In genomic region chr13:81782971-81783404, GRCm38 (mm10) we compare ENCODE assay signal across 8 mouse cellular contexts. TPM values are rescaled to one million over a fixed set of nuclear protein-coding genes. Genes with fewer than 3 reads are reported as not detected.
A peak's percentile ranks its signal among the peaks of the same experiment; 100 is the strongest.
DNase-seq lines count a peak whose midpoint lies in the region; ATAC-seq and TF ChIP-seq lines count a peak whose summit lies in the region.

Gene Cetn3, plus strand, starts transcription at chr13:81783077.

- peaks cover 0 to 10% of the 10 kb centered on the region in 2 experiments; a peak in 2 of 4 replicates for H3K4me1 ChIP-seq in CH12.LX (ENCODE audit: control insufficient read depth in 1 of 2, insufficient read depth in 2 of 2)
- peaks cover 25% of the 10 kb centered on the region for H3K4me1 ChIP-seq in heart, embryonic 13.5 days
- H3K4me1 ChIP-seq in kidney, postnatal 0 days (replicated peaks; ENCODE audit: insufficient read depth, low read length), result peaks cover 4% of the 10 kb centered on the region; the same call in 1 of the 2 replicates
- no peaks in the 10 kb centered on the region; the same call in 1 of the 2 replicates for H3K4me1 ChIP-seq in liver, adult 2 months (ENCODE audit: control insufficient read depth, insufficient read depth, low read length)
- 0 out of 2 replicates have a peak, but pooled peaks cover 2% of the 10 kb centered on the region for H3K4me1 ChIP-seq in stomach, embryonic 14.5 days (ENCODE audit: control insufficient read depth, insufficient read depth, low read length)

- dilution Hi-C loops in CH12.LX (cut with MboI; ENCODE audit: extremely low pct_ligation_motif_present, extremely low pct_unique_long_range_greater_than_20kb, low sequenced_read_pairs), result no loop called here

- no peak for TF ChIP-seq RAD21 in CH12.LX (IDR thresholded peaks at IDR 0.05; ENCODE audit: low read depth, low read length)

- 0% methylated on average over 29 of the region's 29 CpGs for WGBS in heart, embryonic 13.5 days
- WGBS in kidney, postnatal 0 days, result under 1% methylated on average over 29 of the region's 29 CpGs
- WGBS in liver, adult 2 months, result under 1% methylated on average over 29 of the region's 29 CpGs
- WGBS in stomach, embryonic 14.5 days, result under 1% methylated on average over 29 of the region's 29 CpGs

- H3K36me3 ChIP-seq in CH12.LX (replicated peaks in 1 of 2; ENCODE audit: control insufficient read depth in 1 of 2, insufficient read depth in 1 of 2, low read length in 1 of 2), result peaks cover 7% of the 10 kb centered on the region in 2 experiments
- H3K36me3 ChIP-seq in heart, embryonic 13.5 days, result peaks cover 14% of the 10 kb centered on the region
- peaks cover 8% of the 10 kb centered on the region for H3K36me3 ChIP-seq in kidney, postnatal 0 days (ENCODE audit: insufficient read depth, low read length)
- peaks cover 8% of the 10 kb centered on the region for H3K36me3 ChIP-seq in liver, adult 2 months (ENCODE audit: control insufficient read depth, insufficient read depth, low read length)
- peaks cover 3% of the 10 kb centered on the region; the same call in 1 of the 2 replicates for H3K36me3 ChIP-seq in stomach, embryonic 14.5 days (ENCODE audit: control insufficient read depth, insufficient read depth, low read length)

- ATAC-seq in heart, embryonic 13.5 days (ENCODE audit: extremely low read depth, insufficient number of reproducible peaks, low FRiP score, low TSS enrichment), result peak; percentile 85
- ATAC-seq in kidney, postnatal 0 days (replicated peaks; ENCODE audit: low FRiP score, low read depth), result peak; percentile 92
- peak; percentile 90 for ATAC-seq in monocyte, adult 5-6 weeks (replicated peaks; ENCODE audit: insufficient number of reproducible peaks, low FRiP score, low TSS enrichment, poor library complexity, severe bottlenecking)
- peak; percentile 92 for ATAC-seq in stomach, embryonic 14.5 days (ENCODE audit: insufficient number of reproducible peaks, insufficient read depth, low FRiP score, low read depth)

- H3K27me3 ChIP-seq in CH12.LX (replicated peaks), result no peaks in the 10 kb centered on the region
- H3K27me3 ChIP-seq in heart, embryonic 13.5 days (replicated peaks), result no peaks in the 10 kb centered on the region
- no peaks in the 10 kb centered on the region for H3K27me3 ChIP-seq in kidney, postnatal 0 days (ENCODE audit: insufficient read depth, low read length)
- H3K27me3 ChIP-seq in liver, adult 2 months (ENCODE audit: control insufficient read depth, insufficient read depth, low read length), result no peaks in the 10 kb centered on the region
- H3K27me3 ChIP-seq in stomach, embryonic 14.5 days (ENCODE audit: control insufficient read depth, insufficient read depth, low read length), result no peaks in the 10 kb centered on the region

- H3K9ac ChIP-seq in CH12.LX (ENCODE audit: insufficient read depth, low read depth), result peak within 1 kb of the TSS; percentile 84
- H3K9ac ChIP-seq in heart, embryonic 13.5 days, result peak within 1 kb of the TSS; percentile 95
- peak within 1 kb of the TSS; percentile 88 for H3K9ac ChIP-seq in kidney, postnatal 0 days (ENCODE audit: low read depth, low read length)
- H3K9ac ChIP-seq in liver, adult 2 months (ENCODE audit: low read depth, low read length), result peak within 1 kb of the TSS; percentile 88
- H3K9ac ChIP-seq in stomach, embryonic 14.5 days (replicated peaks; ENCODE audit: low read depth, low read length), result peak within 1 kb of the TSS; percentile 82

- TF ChIP-seq POLR2A in CH12.LX (IDR thresholded peaks at IDR 0.05; ENCODE audit: low read depth, low read length), result 0 out of 2 replicates have a peak, but pooled peaks have one; percentile 32
- TF ChIP-seq POLR2A in liver, adult 2 months (IDR thresholded peaks at IDR 0.05; ENCODE audit: extremely low read depth, insufficient read depth, low read length), result no peak

- peak; percentile 97 for DNase-seq in CH12.LX (ENCODE audit: extremely low read depth)
- DNase-seq in c-Kit-negative CD71-positive TER-119-positive erythroid progenitor cells, embryonic 14.5 days (ENCODE audit: low read depth, low spot score), result peak; percentile 98
- peak; percentile 80 for DNase-seq in fat pad, adult 2 months (ENCODE audit: extremely low read depth, low read depth, low spot score)
- peak; percentile 97 for DNase-seq in kidney, postnatal 0 days (ENCODE audit: low spot score)
- DNase-seq in liver, adult 2 months (ENCODE audit: extremely low read depth, low read depth, low spot score), result peak; percentile 91

- H3K4me2 ChIP-seq in CH12.LX (ENCODE audit: insufficient read depth, low read depth, poor library complexity, severe bottlenecking), result peak within 1 kb of the TSS; percentile 59
- peak within 1 kb of the TSS; percentile 81 for H3K4me2 ChIP-seq in heart, embryonic 13.5 days
- H3K4me2 ChIP-seq in kidney, postnatal 0 days (ENCODE audit: low read length), result peak within 1 kb of the TSS; percentile 58
- H3K4me2 ChIP-seq in stomach, embryonic 14.5 days (replicated peaks; ENCODE audit: low read depth, low read length), result peak within 1 kb of the TSS; percentile 79

- H3K4me3 ChIP-seq in CH12.LX (replicated peaks in 1 of 3; ENCODE audit: low read depth in 2 of 3, low read length in 2 of 3, poor library complexity in 1 of 3), result peak within 1 kb of the TSS; percentile 71 to 73 (median 71)
- peak within 1 kb of the TSS; percentile 74 for H3K4me3 ChIP-seq in heart, embryonic 13.5 days
- H3K4me3 ChIP-seq in kidney, postnatal 0 days (replicated peaks; ENCODE audit: low read depth, low read length), result peak within 1 kb of the TSS; percentile 68
- peak within 1 kb of the TSS; percentile 80 for H3K4me3 ChIP-seq in liver, adult 2 months (ENCODE audit: insufficient read depth, low read depth, low read length)
- H3K4me3 ChIP-seq in stomach, embryonic 14.5 days (ENCODE audit: low read depth, low read length), result peak within 1 kb of the TSS; percentile 68

- in situ Hi-C loops in CH12.LX (cut with MboI; ENCODE audit: low pct_ligation_motif_present, low pct_unique_long_range_greater_than_20kb, low sequenced_read_pairs), result no loop called here

- no peak for TF ChIP-seq EP300 in CH12.LX (IDR thresholded peaks at IDR 0.05; ENCODE audit: low read length)

- peak within 1 kb of the TSS; percentile 86 for H3K27ac ChIP-seq in CH12.LX (ENCODE audit: insufficient read depth, low read depth)
- H3K27ac ChIP-seq in heart, embryonic 13.5 days (replicated peaks), result peak within 1 kb of the TSS; percentile 99
- peak within 1 kb of the TSS; percentile 99 for H3K27ac ChIP-seq in kidney, postnatal 0 days
- H3K27ac ChIP-seq in liver, adult 2 months (replicated peaks; ENCODE audit: insufficient read depth, low read depth, low read length), result peak within 1 kb of the TSS; percentile 91
- peak within 1 kb of the TSS; percentile 99 for H3K27ac ChIP-seq in stomach, embryonic 14.5 days (ENCODE audit: low read length)

- no peaks in the 10 kb centered on the region for H3K9me3 ChIP-seq in CH12.LX (replicated peaks; ENCODE audit: low read length)
- H3K9me3 ChIP-seq in heart, embryonic 13.5 days, result no peaks in the 10 kb centered on the region
- no peaks in the 10 kb centered on the region for H3K9me3 ChIP-seq in kidney, postnatal 0 days (replicated peaks; ENCODE audit: low read length)
- no peaks in the 10 kb centered on the region for H3K9me3 ChIP-seq in stomach, embryonic 14.5 days (ENCODE audit: control insufficient read depth, low read depth, low read length)

- peaks cover 13% of the 10 kb centered on the region for H3K79me2 ChIP-seq in CH12.LX (replicated peaks; ENCODE audit: control insufficient read depth, extremely low read depth, insufficient read depth, poor library complexity, severe bottlenecking)
- H3K79me2 ChIP-seq in liver, adult 2 months (ENCODE audit: control insufficient read depth, insufficient read depth, low read length), result peaks cover 3% of the 10 kb centered on the region; the same call in 1 of the 2 replicates

- no peak for TF ChIP-seq CTCF in CH12.LX (conservative IDR thresholded peaks at IDR 0.05 in 1 of 2, IDR thresholded peaks at IDR 0.05 in 1 of 2; ENCODE audit: low read depth in 2 of 2, low read length in 2 of 2)
- TF ChIP-seq CTCF in kidney, postnatal 0 days (IDR thresholded peaks at IDR 0.05; ENCODE audit: low read depth), result no peak
- TF ChIP-seq CTCF in liver, adult 2 months (IDR thresholded peaks at IDR 0.05; ENCODE audit: low read depth, low read length), result no peak

TF ChIP-seq in CH12.LX, 34 proteins besides CTCF, POLR2A, EP300 and RAD21 (continues in another document):
- TF ChIP-seq TBP (conservative IDR thresholded peaks at IDR 0.05; ENCODE audit: low read depth, low read length) (no peak), JUN (IDR thresholded peaks at IDR 0.05; ENCODE audit: insufficient read depth, low read depth, low read length) (no peak), MEF2A (IDR thresholded peaks at IDR 0.05; ENCODE audit: borderline replicate concordance, low read depth, low read length) (no peak), NRF1 (IDR thresholded peaks at IDR 0.05; ENCODE audit: low read depth, low read length) (no peak), ELF1 (IDR thresholded peaks at IDR 0.05; ENCODE audit: low read depth, low read length) (peak; percentile 75), MAX (IDR thresholded peaks at IDR 0.05; ENCODE audit: low read length) (peak; percentile 91), BHLHE40 (IDR thresholded peaks at IDR 0.05; ENCODE audit: low read depth, low read length) (peak; percentile 78), TCF12 (IDR thresholded peaks at IDR 0.05; ENCODE audit: low read depth, low read length) (0 out of 2 replicates have a peak, but pooled peaks have one; percentile 16), MYC (IDR thresholded peaks at IDR 0.05; ENCODE audit: low read depth, low read length) (0 out of 2 replicates have a peak, but pooled peaks have one; percentile 30), HCFC1 (IDR thresholded peaks at IDR 0.05; ENCODE audit: low read depth, low read length) (no peak), GABPA (IDR thresholded peaks at IDR 0.05; ENCODE audit: insufficient replicate concordance, low read depth, low read length) (no peak), ZMIZ1 (IDR thresholded peaks at IDR 0.05; ENCODE audit: low read depth, low read length) (no peak), NELFE (IDR thresholded peaks at IDR 0.05; ENCODE audit: low read depth, low read length) (peak; percentile 34; the same call in 1 of the 2 replicates), MAFK (IDR thresholded peaks at IDR 0.05; ENCODE audit: insufficient replicate concordance, low read length) (0 out of 2 replicates have a peak, but pooled peaks have one; percentile 43), SIN3A (IDR thresholded peaks at IDR 0.05; ENCODE audit: low read length) (no peak), ZC3H11A (IDR thresholded peaks at IDR 0.05; ENCODE audit: low read depth, low read length) (no peak)

RNA-seq across cellular contexts. Expression of gene Cetn3, which starts in this region (rescaled TPM):
- total RNA-seq in CH12.LX (2012; rRNA removed) (55.6 and 70.0 TPM in 2 replicates), CH12.LX (2014; rRNA removed) (158 and 198 TPM in 2 replicates)
- 211 and 239 TPM in 2 replicates for polyA plus RNA-seq in CH12.LX (2012; ENCODE audit: insufficient read length, low read depth)
- 162 and 175 TPM in 2 replicates for polyA plus RNA-seq in heart, embryonic 13.5 days (2015; fragmentation: Nextera tagmentation; extraction: Ambion mirVana)
- polyA plus RNA-seq in kidney, postnatal 0 days (2015; fragmentation: Nextera tagmentation; extraction: Ambion mirVana), result 266 and 281 TPM in 2 replicates
- total RNA-seq in liver, adult 2 months (2014; rRNA removed), result 30.3 and 40.1 TPM in 2 replicates
- polyA plus RNA-seq in liver, adult 2 months (2012; rRNA removed), result 2.1 and 2.3 TPM in 2 replicates
- total RNA-seq in monocyte, adult 5-6 weeks (2017), result 216 to 262 TPM (median 246 TPM) in 3 replicates
- 266 and 279 TPM in 2 replicates for polyA plus RNA-seq in stomach, embryonic 14.5 days (2014; fragmentation: Nextera tagmentation; extraction: Ambion mirVana)

Comparison
In these comparisons a context has a peak if more than half of its experiments do, and no peak if none do; other contexts are left out.
1. Peak in every context shown above with its lines: DNase-seq, ATAC-seq, H3K4me3 ChIP-seq and H3K27ac ChIP-seq.
2. RNA of gene Cetn3 (polyA plus RNA-seq): 266 to 281 TPM in kidney, postnatal 0 days, 266 to 279 TPM in stomach, embryonic 14.5 days, 211 to 239 TPM in CH12.LX and 162 to 175 TPM in heart, embryonic 13.5 days; 2.1 to 2.3 TPM in liver, adult 2 months; every median in the first group is over 10 times any median in the second.